Mouse (Mus musculus): ENCODE data around the gene Msh2. TPM values are rescaled to one million over a fixed set of nuclear protein-coding genes. Genes with fewer than 3 reads are reported as not detected.
A peak's percentile ranks its signal among the peaks of the same experiment; 100 is the strongest.

Gene Msh2
- polyA plus RNA-seq, 1 experiment from 2014 or later: 70.5 TPM

GRCm38 (mm10) chr17:87726489-87727356, 54.6 kb downstream of the Msh2 start:
- Histone ChIP-seq H3K9me3 (0 out of 2 replicates have a peak, but pooled peaks cover 9% of the 10 kb centered on the region), H3K4me3 (no peak overlapping the region), H3K4me1 (replicated peaks) (no peaks in the 10 kb centered on the region), H3K36me3 (peaks cover 43% of the 10 kb centered on the region), H3K27ac (no peak overlapping the region), H3K9ac (no peak overlapping the region), H3K4me2 (no peak overlapping the region), H3K27me3 (no peaks in the 10 kb centered on the region)
- ATAC-seq (ENCODE audit: low FRiP score): no peak
- WGBS: 96% methylated on average over 12 of the region's 12 CpGs

- H3K36me3 ChIP-seq: peaks cover 5% of the 10 kb centered on the region; the same call in 1 of the 2 replicates
Observed at GRCm38 (mm10) chr17:87731962-87732361, 59.8 kb downstream of the Msh2 start.

GRCm38 (mm10) chr17:87734471-87734870, 62.3 kb downstream of the Msh2 start:
- H3K4me3 ChIP-seq: no peak overlapping the region
- no peak overlapping the region for H3K4me2 ChIP-seq
- no peaks in the 10 kb centered on the region for H3K36me3 ChIP-seq
- no peaks in the 10 kb centered on the region for H3K4me1 ChIP-seq (replicated peaks)
- H3K27me3 ChIP-seq: no peaks in the 10 kb centered on the region
- WGBS: 94% methylated on average over 8 of the region's 8 CpGs
- H3K9ac ChIP-seq: no peak overlapping the region
- 0 out of 2 replicates have a peak, but pooled peaks cover 2% of the 10 kb centered on the region for H3K9me3 ChIP-seq
- ATAC-seq (ENCODE audit: low FRiP score): no peak
- H3K27ac ChIP-seq: no peak overlapping the region

More at GRCm38 (mm10) chr17:87731962-87732361, 59.8 kb downstream of the Msh2 start:
- 85% methylated on average over 4 of the region's 4 CpGs for WGBS
- H3K4me3 ChIP-seq: no peak overlapping the region
- H3K4me2 ChIP-seq: no peak overlapping the region
- H3K9me3 ChIP-seq: 0 out of 2 replicates have a peak, but pooled peaks cover 9% of the 10 kb centered on the region
- no peak overlapping the region for H3K27ac ChIP-seq
- H3K9ac ChIP-seq: no peak overlapping the region
- no peaks in the 10 kb centered on the region for H3K27me3 ChIP-seq
- ATAC-seq (ENCODE audit: low FRiP score): no peak
- no peaks in the 10 kb centered on the region for H3K4me1 ChIP-seq (replicated peaks)

- peaks cover 6% of the 10 kb centered on the region; the same call in 1 of the 2 replicates for H3K27me3 ChIP-seq
- 83% methylated on average over 3 of the region's 3 CpGs for WGBS
- no peak overlapping the region for H3K27ac ChIP-seq
- H3K9me3 ChIP-seq: no peaks in the 10 kb centered on the region
- no peaks in the 10 kb centered on the region for H3K4me1 ChIP-seq (replicated peaks)
- no peak overlapping the region for H3K4me3 ChIP-seq
- H3K4me2 ChIP-seq: no peak overlapping the region
- H3K36me3 ChIP-seq: no peaks in the 10 kb centered on the region
- no peak overlapping the region for H3K9ac ChIP-seq
- no peak for ATAC-seq (ENCODE audit: low FRiP score)
Observed at GRCm38 (mm10) chr17:87737144-87737543, 65.0 kb downstream of the Msh2 start.

GRCm38 (mm10) chr17:87739835-87740234, 67.7 kb downstream of the Msh2 start:
- Histone ChIP-seq H3K9ac (no peak overlapping the region), H3K9me3 (no peaks in the 10 kb centered on the region), H3K4me1 (replicated peaks) (peaks cover under 1% of the 10 kb centered on the region; the same call in 1 of the 2 replicates), H3K27ac (no peak overlapping the region), H3K4me3 (no peak overlapping the region), H3K4me2 (no peak overlapping the region), H3K27me3 (peaks cover 32% of the 10 kb centered on the region), H3K36me3 (no peaks in the 10 kb centered on the region)
- 33% methylated on average over 1 of the region's 1 CpGs for WGBS
- ATAC-seq (ENCODE audit: low FRiP score): no peak

GRCm38 (mm10) chr17:87744985-87745925, 73.1 kb downstream of the Msh2 start:
- ATAC-seq (ENCODE audit: low FRiP score): peak; percentile 69
- WGBS: 9% methylated on average over 32 of the region's 32 CpGs
- Histone ChIP-seq H3K27me3 (peaks cover 67% of the 10 kb centered on the region), H3K4me3 (peak overlapping the region; percentile 59), H3K4me2 (peak overlapping the region; percentile 93), H3K27ac (peak overlapping the region; percentile 74), H3K9me3 (no peaks in the 10 kb centered on the region), H3K9ac (peak overlapping the region; percentile 72), H3K4me1 (replicated peaks) (peaks cover 18% of the 10 kb centered on the region), H3K36me3 (no peaks in the 10 kb centered on the region)

- 2% methylated on average over 101 of the region's 101 CpGs for WGBS
- ATAC-seq (ENCODE audit: low FRiP score): peak; percentile 89
- Histone ChIP-seq H3K9ac (peak overlapping the region; percentile 72), H3K36me3 (no peaks in the 10 kb centered on the region), H3K4me1 (replicated peaks) (peaks cover 18% of the 10 kb centered on the region), H3K27ac (peak overlapping the region; percentile 74), H3K9me3 (no peaks in the 10 kb centered on the region), H3K4me2 (peak overlapping the region; percentile 93), H3K27me3 (peaks cover 67% of the 10 kb centered on the region), H3K4me3 (peak overlapping the region; percentile 59)
Observed at GRCm38 (mm10) chr17:87745926-87746888, 74.1 kb downstream of the Msh2 start.

- Histone ChIP-seq H3K4me3 (no peak overlapping the region), H3K9me3 (no peaks in the 10 kb centered on the region), H3K4me2 (no peak overlapping the region), H3K4me1 (replicated peaks) (0 out of 2 replicates have a peak, but pooled peaks cover 7% of the 10 kb centered on the region), H3K27me3 (no peaks in the 10 kb centered on the region), H3K36me3 (no peaks in the 10 kb centered on the region), H3K27ac (no peak overlapping the region), H3K9ac (no peak overlapping the region)
- ATAC-seq (ENCODE audit: low FRiP score): no peak
- 91% methylated on average over 4 of the region's 4 CpGs for WGBS
Observed at GRCm38 (mm10) chr17:87760315-87760714, 88.2 kb downstream of the Msh2 start.

GRCm38 (mm10) chr17:87763146-87763545, 91.0 kb downstream of the Msh2 start:
- WGBS: 38% methylated on average over 7 of the region's 7 CpGs
- ATAC-seq (ENCODE audit: low FRiP score): no peak
- Histone ChIP-seq H3K4me3 (no peak overlapping the region), H3K9ac (no peak overlapping the region), H3K9me3 (no peaks in the 10 kb centered on the region), H3K36me3 (no peaks in the 10 kb centered on the region), H3K27me3 (no peaks in the 10 kb centered on the region), H3K4me2 (no peak overlapping the region), H3K4me1 (replicated peaks) (0 out of 2 replicates have a peak, but pooled peaks cover 7% of the 10 kb centered on the region), H3K27ac (no peak overlapping the region)

GRCm38 (mm10) chr17:87765031-87765430, 92.9 kb downstream of the Msh2 start:
- Histone ChIP-seq H3K9ac (no peak overlapping the region), H3K36me3 (no peaks in the 10 kb centered on the region), H3K4me3 (no peak overlapping the region), H3K9me3 (no peaks in the 10 kb centered on the region), H3K4me2 (no peak overlapping the region), H3K4me1 (replicated peaks) (0 out of 2 replicates have a peak, but pooled peaks cover 7% of the 10 kb centered on the region), H3K27me3 (no peaks in the 10 kb centered on the region), H3K27ac (no peak overlapping the region)
- no peak for ATAC-seq (ENCODE audit: low FRiP score)
- 95% methylated on average over 11 of the region's 11 CpGs for WGBS

GRCm38 (mm10) chr17:87766888-87767287, 94.8 kb downstream of the Msh2 start:
- no peak overlapping the region for H3K27ac ChIP-seq
- no peaks in the 10 kb centered on the region for H3K27me3 ChIP-seq
- 0 out of 2 replicates have a peak, but pooled peaks cover 7% of the 10 kb centered on the region for H3K4me1 ChIP-seq (replicated peaks)
- H3K36me3 ChIP-seq: no peaks in the 10 kb centered on the region
- no peak for ATAC-seq (ENCODE audit: low FRiP score)
- no peak overlapping the region for H3K4me2 ChIP-seq
- no peak overlapping the region for H3K9ac ChIP-seq
- WGBS: 87% methylated on average over 6 of the region's 6 CpGs
- H3K9me3 ChIP-seq: no peaks in the 10 kb centered on the region
- no peak overlapping the region for H3K4me3 ChIP-seq
